Comparison of ENCODE assay signal across 26 mouse cellular contexts in genomic region chr2:17943506-17943905, GRCm38 (mm10). TPM values are rescaled to one million over a fixed set of nuclear protein-coding genes. Genes with fewer than 3 reads are reported as not detected.
"Had no signal": no experiment of that assay in that cellular context is flagged by ENCODE, and none has a peak within 500 bp of the region (broad histone marks: within the 10 kb centered on the region; RNA-seq: fewer than 3 reads in every experiment).

No protein-coding gene starts in this region.

- H3K27ac ChIP-seq: lung, embryonic 15.5 days; macrophage; midbrain, embryonic 13.5 days; midbrain, embryonic 15.5 days; neural tube, embryonic 12.5 days had no signal

- ATAC-seq: liver, postnatal 0 days; lung, postnatal 0 days; midbrain, embryonic 13.5 days; midbrain, embryonic 15.5 days had no signal

- H3K9ac ChIP-seq: liver, postnatal 0 days; lung, embryonic 15.5 days; midbrain, embryonic 13.5 days; midbrain, embryonic 15.5 days; neural tube, embryonic 12.5 days had no signal

- H3K4me1 ChIP-seq: megakaryocyte, embryonic 14.5 days; midbrain, embryonic 15.5 days; neural tube, embryonic 12.5 days had no signal

- H3K4me2 ChIP-seq: lung, embryonic 15.5 days; midbrain, embryonic 11.5 days; midbrain, embryonic 13.5 days; midbrain, embryonic 15.5 days; neural tube, embryonic 12.5 days had no signal

- H3K36me3 ChIP-seq: lung, embryonic 15.5 days; midbrain, embryonic 13.5 days; midbrain, embryonic 15.5 days; neural tube, embryonic 12.5 days had no signal

- H3K4me3 ChIP-seq: lung, embryonic 15.5 days; megakaryocyte, embryonic 14.5 days; midbrain, embryonic 13.5 days; midbrain, embryonic 15.5 days; neural tube, embryonic 12.5 days had no signal

- H3K9me3 ChIP-seq: lung, embryonic 15.5 days; megakaryocyte, embryonic 14.5 days; midbrain, embryonic 13.5 days; midbrain, embryonic 15.5 days; neural tube, embryonic 12.5 days had no signal

- DNase-seq: liver, postnatal 0 days; lung, adult 2 months; lung, postnatal 14 days; lung, postnatal 36 days; retina, postnatal 1 day; right cerebral cortex, adult 18-20 months; right cerebral cortex, postnatal 25 days; right cerebral cortex, postnatal 4 days; spleen, adult 18-20 months; thymus, adult 18-20 months; thymus, postnatal 14 days; thymus, postnatal 36 days had no signal

- H3K27me3 ChIP-seq: lung, embryonic 15.5 days; megakaryocyte, embryonic 14.5 days; midbrain, embryonic 13.5 days; midbrain, embryonic 15.5 days; neural tube, embryonic 12.5 days had no signal

RNA-seq across cellular contexts. Expression of gene H2al2a, which starts 53.3 kb away (rescaled TPM):
- polyA plus RNA-seq: liver, postnatal 0 days; lung, adult 2 months; lung, embryonic 15.5 days; lung, postnatal 0 days; macrophage; midbrain, embryonic 11.5 days; midbrain, embryonic 13.5 days; midbrain, embryonic 15.5 days; midbrain, postnatal 0 days; neural tube, embryonic 12.5 days; neural tube, embryonic 14.5 days; small intestine, adult 2 months; stomach, embryonic 14.5 days; stomach, embryonic 16.5 days; thymus, postnatal 0 days had no signal
